Mouse (Mus musculus): ENCODE measurements around the gene Zfp652.

The Zfp652 gene

GRCm38 (mm10) chr11:95830411-95831275, 118.2 kb downstream of the Zfp652 start:
- DNase-seq (ENCODE audit: low read depth, low spot score), result no peak

- no peak for DNase-seq (ENCODE audit: low read depth, low spot score)
These were observed 118.8 kb downstream of the Zfp652 start for GRCm38 (mm10) chr11:95831276-95831619.

- DNase-seq (ENCODE audit: low read depth, low spot score), result no peak
These were observed 119.2 kb downstream of the Zfp652 start for GRCm38 (mm10) chr11:95831641-95832040.

- no peak for DNase-seq (ENCODE audit: low read depth, low spot score)
These were observed 119.9 kb downstream of the Zfp652 start for GRCm38 (mm10) chr11:95832129-95833005.

- no peak for DNase-seq (ENCODE audit: low read depth, low spot score)
These were observed 120.6 kb downstream of the Zfp652 start for GRCm38 (mm10) chr11:95833006-95833570.

GRCm38 (mm10) chr11:95833631-95834142, 121.2 kb downstream of the Zfp652 start:
- no peak for DNase-seq (ENCODE audit: low read depth, low spot score)

- DNase-seq (ENCODE audit: low read depth, low spot score), result no peak
These were observed 121.7 kb downstream of the Zfp652 start for GRCm38 (mm10) chr11:95834143-95834667.

GRCm38 (mm10) chr11:95834742-95835710, 122.6 kb downstream of the Zfp652 start:
- DNase-seq (ENCODE audit: low read depth, low spot score), result no peak

- DNase-seq (ENCODE audit: low read depth, low spot score), result no peak
These were observed 123.4 kb downstream of the Zfp652 start for GRCm38 (mm10) chr11:95835832-95836231.

- DNase-seq (ENCODE audit: low read depth, low spot score), result no peak
These were observed 124.0 kb downstream of the Zfp652 start for GRCm38 (mm10) chr11:95836433-95836832.

- no peak for DNase-seq (ENCODE audit: low read depth, low spot score)
These were observed 124.6 kb downstream of the Zfp652 start, which contains the start of gene Gngt2 for GRCm38 (mm10) chr11:95837059-95837458. Gene Gngt2, plus strand, starts transcription at chr11:95837216.

GRCm38 (mm10) chr11:95838598-95838997, 126.1 kb downstream of the Zfp652 start:
- no peak for DNase-seq (ENCODE audit: low read depth, low spot score)

- no peak for DNase-seq (ENCODE audit: low read depth, low spot score)
These were observed 126.8 kb downstream of the Zfp652 start for GRCm38 (mm10) chr11:95838999-95839868.

- DNase-seq (ENCODE audit: low read depth, low spot score), result no peak
These were observed 128.4 kb downstream of the Zfp652 start for GRCm38 (mm10) chr11:95840694-95841497.

GRCm38 (mm10) chr11:95841498-95841830, 129.0 kb downstream of the Zfp652 start:
- DNase-seq (ENCODE audit: low read depth, low spot score), result no peak

GRCm38 (mm10) chr11:95842074-95842681, 129.7 kb downstream of the Zfp652 start, which contains the start of gene Abi3:
Gene Abi3, minus strand, starts transcription at chr11:95842476.
- no peak for DNase-seq (ENCODE audit: low read depth, low spot score)

- DNase-seq (ENCODE audit: low read depth, low spot score), result no peak
These were observed 130.5 kb downstream of the Zfp652 start for GRCm38 (mm10) chr11:95842953-95843352.

GRCm38 (mm10) chr11:95843421-95843950, 131.0 kb downstream of the Zfp652 start:
- DNase-seq (ENCODE audit: low read depth, low spot score), result peak; percentile 82
